Mouse (Mus musculus) cerebellum, adult 11-12 months (tissue): ENCODE measurements around the gene Shank3.

Source experiments
- DNase-seq: peaks from one replicate; pipeline ENCODE4 v3.0.0; 2022

Gene Shank3

DNA sequence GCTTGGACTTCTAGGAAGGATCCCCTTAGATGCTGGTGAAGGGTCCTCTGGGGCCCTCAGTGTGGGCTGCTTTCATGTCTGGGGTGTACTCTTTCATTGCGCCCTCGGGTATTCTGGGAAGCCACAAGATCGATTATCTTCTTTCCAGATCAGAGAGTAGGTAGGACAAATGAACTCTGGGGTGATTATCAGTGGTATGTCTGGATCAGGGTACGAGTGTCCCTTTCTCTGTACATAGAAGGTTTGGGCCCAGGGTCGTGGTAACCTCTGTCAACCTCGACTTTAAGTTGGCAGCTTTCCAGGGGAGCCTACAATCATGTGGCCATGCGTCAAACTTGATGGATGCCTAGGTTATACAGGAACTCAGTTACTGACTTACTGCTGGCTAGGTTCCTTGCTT lies 26.5 kb downstream of the Shank3 start:
- peak; percentile 63 for DNase-seq

DNA sequence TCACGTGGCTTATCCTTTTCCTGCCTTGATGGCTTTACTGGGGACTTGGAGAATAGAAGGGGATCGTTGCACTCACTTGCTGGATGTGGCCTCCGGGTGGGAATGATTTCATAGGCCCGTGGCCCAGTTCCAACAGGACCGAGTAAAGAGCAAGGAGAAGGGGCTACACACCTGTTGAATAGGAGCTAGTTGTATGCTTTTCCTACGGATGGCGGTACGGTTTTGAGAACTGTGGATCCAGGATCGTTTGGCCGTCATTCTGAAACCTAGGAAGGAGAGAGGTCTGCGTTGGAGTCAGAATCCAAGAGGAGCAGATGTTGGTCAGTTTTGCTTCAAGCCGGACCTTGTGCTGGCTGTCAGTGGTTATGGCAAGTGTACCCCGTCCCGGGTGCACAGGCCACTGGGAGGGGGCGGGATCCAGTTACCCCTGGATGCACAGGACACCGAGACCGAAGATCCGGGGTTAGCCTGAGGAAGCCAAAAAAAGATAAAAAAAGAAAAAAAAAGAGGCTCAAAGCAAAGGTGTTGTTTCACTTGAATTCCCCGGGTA lies 27.4 kb downstream of the Shank3 start:
- DNase-seq: peak; percentile 63

DNA sequence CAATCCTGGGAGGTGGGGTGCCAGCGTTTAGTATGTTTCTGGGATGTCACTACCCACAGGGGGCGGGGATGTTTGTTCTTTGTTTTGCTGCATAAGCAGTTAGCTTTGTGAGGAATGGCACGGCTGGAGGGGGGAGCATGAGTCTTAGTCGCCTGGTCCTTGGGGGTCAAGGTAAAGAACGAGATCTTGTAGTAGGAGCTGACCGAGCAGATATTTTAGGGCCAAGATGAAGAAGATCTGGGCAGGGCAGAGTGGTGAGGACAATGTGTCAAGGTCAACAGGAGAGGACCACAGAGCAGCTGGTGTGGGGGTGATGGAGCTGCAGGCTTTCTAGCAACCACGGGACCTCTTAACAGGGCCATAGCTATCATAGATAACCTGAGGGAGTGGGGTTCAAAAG lies 28.0 kb downstream of the Shank3 start:
- DNase-seq: peak; percentile 63

DNA sequence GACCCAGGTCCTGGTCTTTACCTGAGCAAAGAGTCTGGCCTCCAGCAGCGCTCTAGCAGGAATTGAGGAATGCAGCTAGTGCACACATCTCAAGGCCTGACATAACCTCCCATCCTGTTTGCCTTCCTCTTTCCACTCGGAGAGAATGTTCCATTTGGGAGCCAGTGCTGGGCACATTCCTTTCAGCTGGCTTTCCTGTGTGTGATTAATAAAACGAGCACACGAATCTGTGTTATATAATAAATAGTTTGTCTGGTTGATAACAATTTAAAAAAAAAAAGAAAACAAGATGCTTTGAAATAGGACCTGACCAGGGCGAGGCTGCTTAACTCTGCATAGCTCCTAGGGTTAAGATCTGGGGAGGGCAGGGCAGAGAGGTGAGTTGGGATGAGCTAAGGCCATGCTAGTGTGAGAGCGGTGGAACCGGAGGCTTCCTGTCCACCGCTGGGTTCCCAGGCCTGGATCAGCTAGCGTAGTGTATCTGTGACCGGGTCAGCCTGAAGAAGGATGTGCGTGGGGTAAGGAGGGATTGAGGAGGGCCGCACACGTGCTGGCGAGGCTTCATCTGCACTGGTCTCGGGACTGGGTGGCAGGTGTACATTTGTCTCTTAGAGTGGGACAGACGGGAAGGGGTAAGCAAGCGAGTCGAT lies 28.9 kb downstream of the Shank3 start:
- DNase-seq: peak; percentile 33

DNA sequence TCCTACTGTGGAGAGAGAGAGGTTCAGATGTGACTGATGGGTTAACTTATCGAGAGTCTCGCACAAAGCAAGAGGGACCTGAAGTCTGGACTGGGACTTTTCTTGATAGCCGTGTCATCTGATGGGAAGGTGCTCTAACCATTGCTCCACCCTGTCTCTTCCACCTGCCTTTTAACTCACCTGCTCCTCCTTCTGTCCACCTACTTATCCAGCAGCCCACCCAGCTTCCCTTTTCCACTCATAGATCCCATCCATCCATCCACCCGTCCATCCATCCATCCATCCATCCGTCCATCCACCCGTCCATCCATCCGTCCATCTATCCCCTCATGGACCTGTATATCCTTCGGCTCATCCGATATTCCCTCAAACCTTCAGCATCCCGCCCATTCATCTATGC lies 29.5 kb downstream of the Shank3 start:
- no peak for DNase-seq

DNA sequence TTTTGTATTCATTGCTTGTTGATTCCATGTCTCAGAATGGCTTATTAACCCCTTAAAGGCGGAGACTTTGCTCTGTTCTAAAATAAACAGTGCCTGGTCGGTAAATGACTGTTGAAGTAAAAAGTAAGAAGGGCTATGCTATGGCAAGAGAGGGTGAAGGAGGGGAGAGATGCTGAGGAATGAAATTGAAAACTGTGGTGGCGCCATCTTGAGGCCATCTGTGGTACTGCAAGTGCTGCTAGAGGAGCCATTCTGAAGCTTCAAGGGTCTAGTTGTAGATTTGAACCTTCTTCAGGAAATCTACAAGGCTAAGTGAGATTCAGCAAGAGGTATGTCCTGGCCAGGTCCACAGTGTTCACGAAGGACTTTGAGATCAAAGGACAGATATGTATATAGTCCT lies 30.9 kb downstream of the Shank3 start:
- DNase-seq: peak; percentile 73

DNA sequence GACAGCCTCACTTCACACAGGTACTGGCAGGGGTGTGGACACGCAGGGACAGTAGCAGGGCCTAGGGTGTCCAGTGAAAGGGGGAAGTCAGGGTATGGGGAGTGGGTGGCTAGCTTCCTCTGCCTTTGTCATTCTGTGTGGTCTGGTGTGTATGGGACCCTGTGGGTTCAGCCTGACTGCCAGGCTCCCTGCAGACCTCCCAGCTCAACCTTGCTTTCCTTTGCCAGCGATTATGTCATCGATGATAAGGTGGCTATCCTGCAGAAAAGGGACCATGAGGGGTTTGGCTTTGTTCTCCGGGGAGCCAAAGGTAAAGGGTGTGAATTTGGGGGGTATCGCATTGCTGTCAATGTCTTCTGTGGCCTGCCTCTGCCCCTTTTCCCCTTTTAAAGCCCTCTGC lies 32.0 kb downstream of the Shank3 start:
- DNase-seq: peak; percentile 61

DNA sequence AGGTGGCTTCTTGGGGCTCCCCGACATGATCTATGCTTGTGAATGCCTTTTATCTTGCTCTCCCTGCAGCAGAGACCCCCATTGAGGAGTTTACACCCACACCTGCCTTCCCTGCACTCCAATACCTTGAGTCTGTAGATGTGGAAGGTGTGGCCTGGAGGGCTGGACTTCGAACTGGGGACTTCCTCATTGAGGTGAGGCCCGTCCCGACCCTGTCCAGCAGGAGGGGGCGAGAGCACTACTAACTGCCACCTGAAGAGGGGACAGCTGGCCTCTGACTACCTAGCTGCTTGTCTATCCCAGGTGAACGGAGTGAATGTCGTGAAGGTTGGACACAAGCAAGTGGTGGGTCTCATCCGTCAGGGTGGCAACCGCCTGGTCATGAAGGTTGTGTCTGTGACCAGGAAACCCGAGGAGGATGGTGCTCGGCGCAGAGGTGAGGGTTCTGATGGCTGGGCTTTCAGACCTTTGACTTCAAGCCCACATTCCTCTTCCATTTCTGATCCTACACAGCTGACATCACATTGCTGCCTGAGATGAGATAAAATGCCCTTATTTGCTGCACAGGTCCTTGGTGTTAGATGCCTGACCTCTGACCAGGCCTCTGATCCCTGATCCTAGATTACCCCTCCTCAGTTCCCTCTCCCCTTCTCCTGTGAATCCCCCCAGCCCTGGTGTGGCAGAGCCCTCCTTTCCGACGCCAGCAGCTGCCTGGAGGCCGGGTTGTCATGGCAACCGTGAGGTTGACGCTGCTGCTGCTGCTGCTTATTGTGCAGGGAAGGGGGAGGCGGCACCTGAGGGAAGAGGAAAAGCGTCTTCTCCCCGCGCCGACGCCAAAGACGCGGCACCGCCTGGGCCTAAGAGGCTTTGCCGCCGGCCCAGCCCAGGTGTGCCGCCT lies 32.9 kb downstream of the Shank3 start:
- DNase-seq: peak; percentile 64

DNA sequence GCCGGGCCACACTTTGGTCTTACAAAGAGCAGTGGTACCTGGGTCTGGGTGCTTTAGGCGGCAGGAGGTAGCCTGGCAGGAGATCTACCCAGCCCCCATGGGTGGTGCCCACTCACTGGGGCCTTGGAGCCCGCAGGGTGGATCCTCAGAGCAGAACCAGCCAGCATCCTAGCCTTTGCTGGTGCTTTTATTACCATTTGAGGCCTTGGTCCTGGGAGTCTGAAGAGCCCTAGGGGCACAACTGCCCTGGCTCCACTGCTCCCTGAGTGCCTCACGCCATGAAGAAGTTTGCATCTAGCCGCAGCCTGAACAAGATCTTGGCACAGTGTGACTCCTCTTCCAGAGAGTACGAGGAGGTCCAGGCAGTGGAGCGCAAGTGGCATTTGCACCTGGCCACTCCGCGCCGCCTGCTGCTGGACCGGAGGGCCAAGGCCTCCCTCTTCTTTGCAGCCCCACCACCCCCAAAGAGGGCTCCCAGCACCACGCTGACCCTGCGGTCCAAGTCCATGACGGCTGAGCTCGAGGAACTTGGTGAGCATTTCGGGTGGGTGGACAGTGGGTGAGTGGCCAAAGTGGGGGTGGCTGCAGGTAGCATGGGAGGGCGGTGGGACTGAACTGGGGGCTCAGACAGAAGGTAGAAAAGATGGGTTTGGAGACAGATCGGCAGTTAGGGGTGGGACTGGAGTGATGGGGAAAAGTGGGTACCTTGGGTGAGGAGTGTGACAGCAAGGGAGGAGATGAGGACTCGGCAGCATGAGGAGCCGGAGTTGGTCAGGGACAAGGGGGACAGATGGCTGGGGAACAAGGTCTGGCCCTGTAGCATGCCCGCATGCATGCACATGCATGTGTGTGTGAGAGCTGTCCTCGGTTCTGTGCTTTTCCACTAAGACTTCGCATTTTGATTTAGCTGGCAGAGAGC lies 33.8 kb downstream of the Shank3 start:
- peak; percentile 68 for DNase-seq

DNA sequence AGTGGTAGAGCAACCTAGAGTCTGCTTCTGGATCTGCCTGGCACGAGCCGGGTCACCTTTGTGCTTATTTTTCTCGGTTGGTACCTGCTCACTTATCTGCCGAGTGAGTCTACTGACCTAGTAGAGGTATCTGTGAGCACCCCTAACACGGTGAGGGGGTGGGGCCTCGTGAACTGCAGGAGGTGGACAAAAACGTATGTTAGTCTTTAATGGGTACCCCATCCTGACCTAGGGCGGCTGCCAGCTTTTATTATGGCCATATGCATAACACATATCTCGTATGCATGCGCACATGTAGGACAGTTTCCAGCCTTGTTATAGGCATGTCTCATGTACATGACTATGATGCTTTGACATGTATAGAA lies 34.4 kb downstream of the Shank3 start:
- peak; percentile 63 for DNase-seq

DNA sequence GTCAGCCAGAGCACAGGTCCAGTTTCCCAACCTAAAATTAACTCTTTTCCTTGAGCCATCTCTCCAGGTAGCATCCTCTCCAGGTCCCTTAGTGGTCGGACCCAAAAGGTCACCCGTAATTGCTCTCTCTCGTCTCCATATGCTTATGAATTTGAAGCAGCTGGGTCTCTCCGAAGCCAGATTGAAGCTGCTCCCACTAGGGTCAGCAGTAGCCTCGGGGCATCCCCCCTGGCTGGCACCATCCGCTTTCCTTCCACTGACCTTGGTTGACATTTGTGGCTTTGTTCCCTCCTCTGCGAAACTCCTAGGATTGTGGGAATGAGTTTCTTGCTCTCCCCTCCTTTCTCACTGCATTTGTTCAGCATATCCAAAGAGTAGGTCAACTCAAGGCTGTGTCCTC lies 44.7 kb downstream of the Shank3 start:
- DNase-seq: peak; percentile 78

DNA sequence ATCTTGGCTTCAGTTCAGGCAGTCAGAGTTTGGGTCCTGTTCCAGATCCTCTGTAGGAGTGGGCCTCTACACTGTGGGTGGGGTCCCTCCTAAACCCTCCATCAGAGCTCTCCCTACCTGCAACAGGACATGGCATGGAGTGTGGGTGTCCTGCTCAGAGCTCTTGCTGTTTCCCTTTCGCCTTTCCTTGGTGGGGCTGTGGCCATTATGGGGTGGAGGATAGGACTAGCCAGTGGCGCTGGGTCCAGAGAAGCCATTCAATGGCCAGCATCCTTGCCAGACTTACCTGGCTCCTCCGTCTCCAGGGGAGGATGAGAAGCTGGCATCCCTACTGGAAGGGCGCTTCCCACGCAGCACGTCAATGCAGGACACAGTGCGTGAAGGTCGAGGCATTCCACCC lies 47.9 kb downstream of the Shank3 start:
- peak; percentile 60 for DNase-seq

DNA sequence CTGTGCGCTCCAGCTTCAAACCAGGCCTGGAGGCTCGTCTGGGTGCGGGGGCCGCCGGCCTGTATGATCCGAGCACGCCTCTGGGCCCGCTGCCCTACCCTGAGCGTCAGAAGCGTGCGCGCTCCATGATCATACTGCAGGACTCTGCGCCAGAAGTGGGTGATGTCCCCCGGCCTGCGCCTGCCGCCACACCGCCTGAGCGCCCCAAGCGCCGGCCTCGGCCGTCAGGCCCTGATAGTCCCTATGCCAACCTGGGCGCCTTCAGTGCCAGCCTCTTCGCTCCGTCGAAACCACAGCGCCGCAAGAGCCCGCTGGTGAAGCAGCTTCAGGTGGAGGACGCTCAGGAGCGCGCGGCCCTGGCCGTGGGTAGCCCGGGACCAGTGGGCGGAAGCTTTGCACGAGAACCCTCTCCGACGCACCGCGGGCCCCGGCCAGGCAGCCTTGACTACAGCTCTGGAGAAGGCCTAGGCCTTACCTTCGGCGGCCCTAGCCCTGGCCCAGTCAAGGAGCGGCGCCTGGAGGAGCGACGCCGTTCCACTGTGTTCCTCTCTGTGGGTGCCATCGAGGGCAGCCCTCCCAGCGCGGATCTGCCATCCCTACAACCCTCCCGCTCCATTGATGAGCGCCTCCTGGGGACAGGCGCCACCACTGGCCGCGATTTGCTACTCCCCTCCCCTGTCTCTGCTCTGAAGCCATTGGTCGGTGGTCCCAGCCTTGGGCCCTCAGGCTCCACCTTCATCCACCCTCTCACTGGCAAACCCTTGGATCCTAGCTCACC lies 48.6 kb downstream of the Shank3 start:
- peak; percentile 65 for DNase-seq

DNA sequence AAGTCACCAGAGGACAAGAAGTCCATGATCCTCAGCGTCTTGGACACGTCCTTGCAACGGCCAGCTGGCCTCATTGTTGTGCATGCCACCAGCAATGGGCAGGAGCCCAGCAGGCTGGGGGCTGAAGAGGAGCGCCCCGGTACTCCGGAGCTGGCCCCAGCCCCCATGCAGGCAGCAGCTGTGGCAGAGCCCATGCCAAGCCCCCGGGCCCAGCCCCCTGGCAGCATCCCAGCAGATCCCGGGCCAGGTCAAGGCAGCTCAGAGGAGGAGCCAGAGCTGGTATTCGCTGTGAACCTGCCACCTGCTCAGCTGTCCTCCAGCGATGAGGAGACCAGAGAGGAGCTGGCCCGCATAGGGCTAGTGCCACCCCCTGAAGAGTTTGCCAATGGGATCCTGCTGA lies 49.4 kb downstream of the Shank3 start:
- DNase-seq: peak; percentile 97

DNA sequence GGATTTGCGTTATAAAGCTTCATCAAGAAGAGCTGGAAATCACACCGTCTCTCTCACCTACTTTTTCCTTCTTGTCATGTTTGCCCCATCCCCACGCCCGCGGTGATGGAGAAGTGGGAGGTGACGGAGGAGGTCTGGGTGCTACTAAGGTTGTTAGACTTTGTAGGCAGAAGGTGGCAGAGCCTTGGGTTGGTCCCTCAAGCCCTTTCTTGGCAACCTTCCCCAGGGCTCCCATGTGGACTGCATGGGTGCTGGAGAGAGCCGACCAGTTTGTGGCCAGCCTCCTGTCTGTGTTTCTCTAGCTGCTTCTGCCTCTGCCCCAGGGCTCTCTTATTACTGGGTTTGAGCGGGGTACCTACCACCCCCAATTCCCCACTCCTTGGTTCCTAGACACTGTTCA lies 51.1 kb downstream of the Shank3 start:
- peak; percentile 71 for DNase-seq

DNA sequence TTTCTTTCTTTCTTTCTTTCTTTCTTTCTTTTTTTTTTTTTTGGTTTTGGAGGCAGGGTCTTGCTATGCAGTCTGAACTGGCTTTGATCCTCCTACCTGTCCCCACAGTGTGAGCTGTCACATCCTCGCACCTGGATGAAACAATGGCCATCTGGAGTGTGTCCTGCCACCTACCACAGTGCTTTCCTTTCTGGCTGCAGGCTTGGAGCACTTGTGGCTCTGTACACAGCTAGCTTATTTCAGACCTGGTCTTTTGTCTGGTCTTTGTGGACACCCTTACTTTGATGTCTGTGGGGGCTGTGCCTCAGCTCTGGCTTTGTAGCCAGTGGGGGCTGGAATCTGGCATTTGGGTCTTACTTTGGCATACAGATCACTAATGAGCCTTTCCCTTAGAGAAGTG lies 52.3 kb downstream of the Shank3 start:
- DNase-seq: peak; percentile 63

DNA sequence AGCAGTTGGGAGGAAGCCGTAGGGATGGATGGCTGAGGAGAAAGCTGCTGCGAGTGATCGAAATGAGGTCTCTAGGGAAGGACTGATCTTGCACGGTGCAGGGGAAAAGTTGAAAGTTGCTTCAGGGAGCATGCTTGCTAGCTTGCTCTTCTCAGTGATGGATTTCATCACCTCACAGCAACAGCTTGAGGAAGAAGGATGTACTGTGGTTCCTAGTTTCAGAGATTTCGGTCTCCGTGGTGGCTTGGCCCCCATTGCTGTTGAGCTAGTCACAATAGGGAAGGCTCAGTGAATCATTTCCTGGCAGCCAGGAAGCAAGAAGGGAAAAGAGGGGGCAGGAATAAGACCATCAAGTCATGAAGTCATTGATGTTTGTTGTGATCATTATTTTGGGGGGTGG lies 56.2 kb downstream of the Shank3 start:
- DNase-seq: no peak

DNA sequence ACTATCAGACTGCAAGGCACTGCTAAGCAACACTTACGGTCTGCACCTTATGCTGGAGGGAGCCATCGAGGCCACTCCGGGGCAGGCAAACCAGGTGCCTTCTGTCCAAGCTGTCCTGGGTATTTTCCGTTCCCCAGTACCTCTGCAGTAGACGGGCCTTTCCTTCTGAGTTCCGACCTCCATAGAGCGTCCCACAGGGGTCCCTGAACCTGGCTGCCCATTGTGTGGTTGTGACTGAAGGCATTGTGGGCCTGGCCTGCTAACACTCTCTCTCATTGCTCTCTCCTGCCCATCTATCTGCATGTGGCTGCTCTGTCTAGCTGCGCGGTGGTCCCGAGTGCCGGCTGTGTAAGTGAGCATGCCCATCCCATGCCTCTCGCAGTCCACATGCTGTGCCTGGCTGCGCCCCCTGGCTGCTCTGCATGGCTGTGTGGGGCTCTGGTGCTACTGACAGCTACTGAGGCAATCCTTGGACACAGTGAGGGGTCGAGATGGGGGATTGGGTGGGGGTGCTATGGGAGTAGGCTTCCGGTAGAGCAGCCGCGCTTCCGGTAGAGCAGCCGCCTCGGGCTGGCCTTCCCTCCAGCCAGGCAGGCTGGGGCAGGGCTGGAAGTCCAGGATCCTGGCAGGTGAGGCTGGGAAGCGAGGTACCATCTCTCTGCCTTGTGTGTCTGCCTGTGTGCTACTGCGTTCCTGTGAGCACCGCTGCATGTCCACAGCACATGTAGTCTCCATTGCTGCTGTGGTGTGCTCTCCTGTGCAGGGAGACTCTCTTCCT lies 57.2 kb downstream of the Shank3 start:
- peak; percentile 52 for DNase-seq

DNA sequence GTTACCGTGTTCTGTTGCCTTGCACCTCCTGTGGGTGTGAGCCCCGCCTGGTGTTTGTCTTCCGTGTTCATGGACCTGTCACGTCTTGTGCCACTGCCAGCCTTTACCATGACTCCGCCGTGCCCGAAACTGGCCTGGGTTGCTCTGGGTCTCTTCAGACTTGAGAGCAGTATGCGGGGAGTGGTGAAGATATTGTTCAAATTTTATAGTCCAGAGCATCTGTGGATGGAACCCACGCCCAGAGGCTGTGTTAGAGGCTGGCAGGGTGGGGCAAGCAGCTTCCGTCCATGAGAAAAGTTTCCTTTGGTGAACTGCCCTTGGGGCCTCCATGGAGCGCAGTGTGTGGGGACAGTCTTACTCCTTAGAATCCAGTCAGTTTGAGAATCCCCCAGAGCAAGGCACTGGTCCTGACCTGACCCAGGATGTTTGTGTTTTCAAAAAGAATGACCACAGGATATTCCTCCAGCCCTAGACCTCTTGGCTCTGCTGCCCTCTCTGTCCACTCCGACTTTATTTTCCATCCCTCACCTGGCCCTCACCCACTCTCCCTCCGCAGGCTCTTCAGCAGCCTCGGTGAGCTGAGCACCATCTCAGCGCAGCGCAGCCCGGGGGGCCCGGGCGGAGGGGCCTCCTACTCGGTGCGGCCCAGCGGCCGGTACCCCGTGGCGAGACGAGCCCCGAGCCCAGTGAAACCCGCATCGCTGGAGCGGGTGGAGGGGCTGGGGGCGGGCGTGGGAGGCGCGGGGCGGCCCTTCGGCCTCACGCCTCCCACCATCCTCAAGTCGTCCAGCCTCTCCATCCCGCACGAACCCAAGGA lies 58.0 kb downstream of the Shank3 start:
- peak; percentile 49 for DNase-seq

DNA sequence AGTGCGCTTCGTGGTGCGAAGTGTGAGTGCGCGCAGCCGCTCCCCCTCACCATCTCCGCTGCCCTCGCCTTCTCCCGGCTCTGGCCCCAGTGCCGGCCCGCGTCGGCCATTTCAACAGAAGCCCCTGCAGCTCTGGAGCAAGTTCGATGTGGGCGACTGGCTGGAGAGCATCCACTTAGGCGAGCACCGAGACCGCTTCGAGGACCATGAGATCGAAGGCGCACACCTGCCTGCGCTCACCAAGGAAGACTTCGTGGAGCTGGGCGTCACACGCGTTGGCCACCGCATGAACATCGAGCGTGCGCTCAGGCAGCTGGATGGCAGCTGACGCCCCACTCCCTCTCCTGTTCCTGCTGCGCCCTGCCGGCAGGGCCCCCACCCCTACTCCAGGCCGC lies 58.6 kb downstream of the Shank3 start:
- DNase-seq: peak; percentile 38
